Mouse (Mus musculus): Measurements from ENCODE around the gene Cdr2. TPM values are rescaled to one million over a fixed set of nuclear protein-coding genes. Genes with fewer than 3 reads are reported as not detected.
"Not testable (repeated sequence)": the region's sequence is repeated elsewhere in the genome, so short reads cannot be mapped to it uniquely, and the experiment has no call there.

Gene Cdr2
- polyA plus RNA-seq, 1 experiment from 2014 or later: 13.6 TPM

DNA sequence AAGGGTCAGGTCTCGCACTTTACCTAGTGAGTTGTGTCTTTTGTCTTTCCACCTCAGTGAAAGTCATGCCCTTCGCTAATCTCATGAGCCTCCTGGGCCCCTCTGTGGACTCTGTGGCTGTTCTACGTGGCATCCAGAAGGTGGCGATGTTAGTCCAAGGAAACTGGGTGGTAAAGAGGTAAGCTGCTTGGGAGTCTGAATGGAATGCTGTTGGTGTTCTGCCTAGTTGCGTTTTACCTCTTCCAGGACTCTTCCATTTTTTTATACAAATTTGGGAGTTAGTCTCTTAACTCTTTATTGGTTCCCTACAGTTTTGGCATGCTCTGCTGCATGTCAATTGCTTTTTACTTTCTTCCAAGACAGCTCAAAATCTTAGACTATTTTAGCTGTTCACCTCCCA lies 47.4 kb downstream of the Cdr2 start:
- Histone ChIP-seq H3K9me3 (no peaks in the 10 kb centered on the region), H3K9ac (no peak overlapping the region), H3K36me3 (peaks cover 100% of the 10 kb centered on the region), H3K4me2 (no peak overlapping the region), H3K27me3 (replicated peaks) (no peaks in the 10 kb centered on the region), H3K4me3 (no peak overlapping the region), H3K4me1 (no peaks in the 10 kb centered on the region), H3K27ac (replicated peaks) (no peak overlapping the region)
- WGBS: 29% methylated on average over 5 of the region's 5 CpGs
- ATAC-seq (ENCODE audit: extremely low read depth, insufficient number of reproducible peaks, low FRiP score, low TSS enrichment): no peak

DNA sequence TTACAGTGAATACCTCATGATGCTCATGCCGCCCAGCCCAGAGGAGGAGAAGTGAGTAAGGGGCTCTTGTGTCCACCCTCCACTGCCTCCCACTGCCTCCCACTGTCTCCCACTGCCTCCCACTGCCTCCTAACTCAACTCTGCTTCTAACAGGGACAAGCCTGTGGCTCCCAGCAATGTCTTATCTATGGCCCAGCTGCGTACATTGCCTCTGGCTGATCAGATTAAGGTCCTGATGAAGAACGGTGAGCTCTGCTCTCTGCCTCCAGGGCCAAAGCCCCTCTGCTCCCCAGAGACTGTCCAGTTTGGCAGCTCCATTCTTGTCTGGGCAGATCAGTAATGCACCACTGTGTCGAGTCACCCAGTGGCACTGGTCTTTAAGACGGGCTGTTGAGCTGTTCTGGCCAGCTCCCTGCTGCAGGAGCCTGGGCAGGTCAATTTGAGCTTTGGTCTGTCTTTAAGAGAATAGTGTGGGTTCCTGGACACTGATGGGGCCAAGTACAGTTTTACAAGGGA lies 48.4 kb downstream of the Cdr2 start:
- H3K9me3 ChIP-seq: no peaks in the 10 kb centered on the region
- 71% methylated on average over 5 of the region's 5 CpGs for WGBS
- H3K9ac ChIP-seq: no peak overlapping the region
- no peak overlapping the region for H3K27ac ChIP-seq (replicated peaks)
- no peak overlapping the region for H3K4me2 ChIP-seq
- H3K4me3 ChIP-seq: no peak overlapping the region
- no peaks in the 10 kb centered on the region for H3K27me3 ChIP-seq (replicated peaks)
- ATAC-seq (ENCODE audit: extremely low read depth, insufficient number of reproducible peaks, low FRiP score, low TSS enrichment): no peak
- peaks cover 100% of the 10 kb centered on the region for H3K36me3 ChIP-seq
- H3K4me1 ChIP-seq: no peaks in the 10 kb centered on the region

DNA sequence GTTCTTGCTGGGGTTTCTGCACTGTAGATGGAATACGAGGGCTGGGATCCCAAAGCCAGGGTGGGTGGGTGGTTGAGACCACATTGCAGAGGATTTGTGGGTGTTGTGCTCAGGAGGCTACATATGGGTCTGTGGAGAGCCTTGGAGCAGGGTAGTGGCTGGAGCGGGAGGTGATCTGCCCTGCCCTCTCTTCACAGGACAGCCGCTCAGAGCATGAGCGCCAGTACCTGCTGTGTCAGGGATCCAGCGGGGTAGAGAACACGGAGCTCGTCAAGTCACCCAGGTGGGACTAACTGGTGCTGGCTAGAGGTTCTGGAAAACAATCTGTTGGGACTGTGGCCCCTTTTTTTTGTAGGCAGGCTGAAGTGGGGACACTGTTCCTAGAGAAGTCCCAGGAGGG lies 49.0 kb downstream of the Cdr2 start:
- H3K27ac ChIP-seq (replicated peaks): no peak overlapping the region
- H3K27me3 ChIP-seq (replicated peaks): no peaks in the 10 kb centered on the region
- ATAC-seq (ENCODE audit: extremely low read depth, insufficient number of reproducible peaks, low FRiP score, low TSS enrichment): no peak
- 90% methylated on average over 7 of the region's 7 CpGs for WGBS
- no peak overlapping the region for H3K4me3 ChIP-seq
- H3K9me3 ChIP-seq: no peaks in the 10 kb centered on the region
- peaks cover 100% of the 10 kb centered on the region for H3K36me3 ChIP-seq
- no peaks in the 10 kb centered on the region for H3K4me1 ChIP-seq
- no peak overlapping the region for H3K9ac ChIP-seq
- no peak overlapping the region for H3K4me2 ChIP-seq

DNA sequence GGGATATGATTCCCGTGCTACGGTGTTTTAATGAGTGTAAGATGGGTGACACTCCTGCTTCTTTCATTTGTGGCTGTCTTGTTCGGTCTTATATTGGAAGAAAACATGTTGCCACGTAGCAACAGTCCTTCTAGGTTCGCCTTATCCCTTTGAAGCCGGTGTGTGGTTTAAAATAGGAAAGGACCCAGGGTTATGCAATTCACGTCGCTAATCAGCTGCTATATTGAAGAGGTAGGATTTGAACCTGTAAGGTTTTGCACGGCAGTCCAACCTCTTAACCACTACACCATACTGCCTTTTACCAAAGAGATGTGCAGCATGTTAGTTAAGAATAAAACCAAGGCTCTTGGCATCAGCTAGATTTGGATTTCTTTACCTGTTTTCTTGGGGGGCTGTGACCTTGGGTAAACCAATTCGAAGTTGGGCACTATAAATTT lies 63.6 kb downstream of the Cdr2 start:
- peak overlapping the region; percentile 90 for H3K27ac ChIP-seq (replicated peaks)
- WGBS: 8% methylated on average over 10 of the region's 10 CpGs
- ATAC-seq (ENCODE audit: extremely low read depth, insufficient number of reproducible peaks, low FRiP score, low TSS enrichment): no peak

DNA sequence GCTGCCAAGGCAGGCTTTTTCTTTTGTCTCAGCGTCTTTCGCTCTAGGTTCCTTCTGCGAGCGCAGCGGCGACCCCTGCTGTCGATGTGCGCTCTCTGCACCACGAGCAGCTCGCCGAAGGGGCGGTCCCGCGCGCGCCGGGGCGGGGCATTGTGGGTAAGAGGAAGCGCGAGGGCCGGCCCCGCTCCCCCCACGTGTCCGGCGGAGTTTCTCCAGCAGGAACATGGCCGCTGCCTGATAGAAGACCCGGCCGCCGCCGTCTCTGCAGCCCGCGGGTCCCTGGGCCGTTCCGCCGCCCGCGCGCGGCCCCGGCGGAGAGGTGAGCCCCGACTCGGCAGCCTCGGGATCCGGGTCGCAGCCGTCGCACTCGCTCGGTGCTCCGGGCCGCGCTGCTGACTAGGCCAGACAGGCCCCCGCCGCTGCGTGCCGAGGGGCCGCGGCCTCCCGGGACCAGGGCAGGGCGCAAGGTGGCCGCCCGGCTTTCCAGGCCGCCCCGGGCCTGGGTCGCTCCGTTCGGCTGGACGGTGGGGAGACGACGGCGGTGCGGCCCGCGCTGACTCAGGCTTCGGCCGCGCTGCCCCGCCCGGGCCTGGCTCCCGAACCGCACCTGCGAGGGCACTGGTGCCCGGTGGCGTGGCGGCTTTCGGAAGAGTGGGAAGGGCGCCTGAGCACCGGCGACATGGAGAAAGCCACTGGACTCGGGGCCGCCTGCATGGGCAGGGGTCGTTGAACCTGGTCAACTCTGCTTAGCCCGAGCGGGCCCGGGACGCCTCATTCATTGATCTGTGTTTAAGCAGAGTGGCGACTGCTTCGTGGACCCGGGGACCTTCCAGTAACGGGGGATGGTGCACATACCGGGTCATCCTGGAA lies 64.3 kb downstream of the Cdr2 start, which contains the start of gene Polr3e:
Gene Polr3e (plus strand): TSS at position 153 of the 870 bp plus-strand sequence.
- H3K4me3 ChIP-seq: peak within 1 kb of the TSS; percentile 85
- peak within 1 kb of the TSS; percentile 90 for H3K27ac ChIP-seq (replicated peaks)
- H3K4me2 ChIP-seq: peak within 1 kb of the TSS; percentile 89
- peak within 1 kb of the TSS; percentile 95 for H3K9ac ChIP-seq
- no peaks in the 10 kb centered on the region for H3K27me3 ChIP-seq (replicated peaks)
- H3K36me3 ChIP-seq: peaks cover 5% of the 10 kb centered on the region; the same call in 1 of the 2 replicates
- ATAC-seq (ENCODE audit: extremely low read depth, insufficient number of reproducible peaks, low FRiP score, low TSS enrichment): peak; percentile 88
- H3K4me1 ChIP-seq: peaks cover 16% of the 10 kb centered on the region
- H3K9me3 ChIP-seq: no peaks in the 10 kb centered on the region
- under 1% methylated on average over 99 of the region's 102 CpGs for WGBS

More for the DNA sequence above, 63.6 kb downstream of the Cdr2 start:
- Histone ChIP-seq H3K9me3 (no peaks in the 10 kb centered on the region), H3K4me2 (peak overlapping the region; percentile 89), H3K36me3 (peaks cover 10% of the 10 kb centered on the region), H3K27me3 (replicated peaks) (no peaks in the 10 kb centered on the region), H3K4me1 (peaks cover 16% of the 10 kb centered on the region), H3K4me3 (peak overlapping the region; percentile 85), H3K9ac (peak overlapping the region; percentile 95)

DNA sequence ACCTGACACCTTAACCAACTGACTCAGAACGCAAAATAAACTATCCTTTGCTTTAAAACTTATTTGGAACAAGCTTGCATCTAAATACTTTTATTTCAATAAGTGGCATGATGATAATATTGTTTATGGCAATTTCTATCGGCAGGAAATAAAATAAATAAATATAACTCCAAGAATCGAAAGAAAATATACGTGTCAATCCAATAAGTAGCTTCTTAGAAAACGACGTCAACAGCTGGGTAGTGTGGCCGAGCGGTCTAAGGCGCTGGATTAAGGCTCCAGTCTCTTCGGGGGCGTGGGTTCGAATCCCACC lies 64.9 kb downstream of the Cdr2 start:
- Histone ChIP-seq H3K9me3 (no peaks in the 10 kb centered on the region), H3K4me2 (peak overlapping the region; percentile 55), H3K27me3 (replicated peaks) (no peaks in the 10 kb centered on the region), H3K4me3 (peak overlapping the region; percentile 85), H3K36me3 (no peaks in the 10 kb centered on the region; the same call in 1 of the 2 replicates), H3K4me1 (peaks cover 16% of the 10 kb centered on the region), H3K27ac (replicated peaks) (no peak overlapping the region), H3K9ac (no peak overlapping the region)
- no peak for ATAC-seq (ENCODE audit: extremely low read depth, insufficient number of reproducible peaks, low FRiP score, low TSS enrichment)
- 10% methylated on average over 12 of the region's 12 CpGs for WGBS

DNA sequence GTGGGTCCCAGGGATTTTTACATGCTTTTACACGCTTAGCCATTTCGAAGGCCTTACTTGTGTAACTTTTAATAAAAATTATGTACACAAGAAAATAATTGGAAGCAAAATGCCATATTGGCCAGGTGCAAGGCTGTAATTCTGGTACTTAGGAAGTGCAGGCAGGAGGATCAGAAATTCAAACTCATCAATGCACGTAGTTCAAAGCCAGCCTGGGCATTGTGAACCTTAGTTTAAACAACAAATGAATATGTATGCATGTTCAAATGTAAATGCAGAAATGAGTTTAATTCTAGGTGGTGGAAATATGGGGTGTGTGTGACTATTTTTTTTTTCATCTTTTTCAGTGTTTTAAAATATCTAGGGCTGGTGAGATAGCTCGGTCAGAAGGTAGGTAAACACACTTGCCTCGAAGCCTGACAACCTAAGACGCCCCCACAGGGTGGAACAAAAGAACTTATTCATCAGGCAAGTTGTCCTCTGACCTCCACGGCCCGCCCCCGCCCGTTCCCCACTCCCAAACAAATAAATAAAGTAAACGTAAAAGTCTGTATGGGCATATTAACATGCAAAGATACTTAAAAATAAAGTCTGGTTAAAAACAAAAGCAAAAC lies 65.7 kb downstream of the Cdr2 start:
- no peak for ATAC-seq (ENCODE audit: extremely low read depth, insufficient number of reproducible peaks, low FRiP score, low TSS enrichment)
- Histone ChIP-seq H3K9me3 (no peaks in the 10 kb centered on the region), H3K4me2 (peak overlapping the region; percentile 55), H3K27me3 (replicated peaks) (no peaks in the 10 kb centered on the region), H3K9ac (no peak overlapping the region), H3K27ac (replicated peaks) (no peak overlapping the region), H3K36me3 (no peaks in the 10 kb centered on the region), H3K4me1 (peaks cover 16% of the 10 kb centered on the region), H3K4me3 (peak overlapping the region; percentile 85; the same call in 1 of the 2 replicates)
- WGBS: 42% methylated on average over 11 of the region's 11 CpGs

DNA sequence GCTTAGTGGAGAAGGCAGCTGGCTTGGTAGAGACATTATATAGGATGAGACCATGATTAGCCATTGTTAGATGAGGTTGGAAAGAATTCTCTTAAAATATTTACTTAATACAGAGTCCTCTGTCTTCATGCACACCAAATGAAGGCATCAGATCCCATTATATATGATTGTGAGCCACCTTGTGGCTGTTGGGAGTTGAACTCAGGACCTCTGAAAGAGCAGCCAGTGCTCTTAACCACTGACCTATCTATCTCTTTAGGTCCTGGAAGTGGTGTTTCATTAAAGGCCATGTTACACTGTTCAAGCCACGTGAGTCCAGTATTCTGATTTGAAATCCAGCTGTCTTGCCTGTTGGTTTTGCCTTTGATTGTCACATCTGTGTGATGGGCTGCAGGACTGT lies 68.8 kb downstream of the Cdr2 start:
- ATAC-seq (ENCODE audit: extremely low read depth, insufficient number of reproducible peaks, low FRiP score, low TSS enrichment): no peak
- no peak overlapping the region for H3K4me2 ChIP-seq
- WGBS: 25% methylated on average over 1 of the region's 1 CpGs
- H3K36me3 ChIP-seq: no peaks in the 10 kb centered on the region
- no peak overlapping the region for H3K9ac ChIP-seq
- H3K27ac ChIP-seq (replicated peaks): no peak overlapping the region
- peaks cover under 1% of the 10 kb centered on the region for H3K4me1 ChIP-seq
- H3K4me3 ChIP-seq: no peak overlapping the region
- H3K9me3 ChIP-seq: no peaks in the 10 kb centered on the region
- H3K27me3 ChIP-seq (replicated peaks): no peaks in the 10 kb centered on the region

DNA sequence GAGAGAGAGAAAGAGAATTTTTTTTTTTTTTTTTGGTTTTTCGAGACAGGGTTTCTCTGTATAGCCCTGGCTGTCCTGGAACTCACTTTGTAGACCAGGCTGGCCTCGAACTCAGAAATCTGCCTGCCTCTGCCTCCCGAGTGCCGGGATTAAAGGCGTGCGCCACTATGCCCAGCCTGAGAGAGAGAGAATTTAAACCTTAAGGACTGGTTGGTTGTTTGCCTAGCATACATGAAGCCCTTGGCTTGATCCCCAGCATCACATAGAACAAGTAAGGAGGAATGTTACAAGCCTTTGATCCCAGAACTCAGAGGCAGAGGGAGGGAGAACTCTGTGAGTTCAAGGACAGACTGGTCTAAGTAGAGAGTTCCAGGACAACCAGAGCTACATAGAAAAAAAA lies 70.8 kb downstream of the Cdr2 start:
- H3K9ac ChIP-seq; H3K4me1 ChIP-seq; H3K27me3 ChIP-seq (replicated peaks); H3K4me3 ChIP-seq; H3K4me2 ChIP-seq; H3K27ac ChIP-seq (replicated peaks); H3K9me3 ChIP-seq; H3K36me3 ChIP-seq; ATAC-seq (ENCODE audit: extremely low read depth, insufficient number of reproducible peaks, low FRiP score, low TSS enrichment): not testable (repeated sequence)
- 77% methylated on average over 6 of the region's 6 CpGs for WGBS

DNA sequence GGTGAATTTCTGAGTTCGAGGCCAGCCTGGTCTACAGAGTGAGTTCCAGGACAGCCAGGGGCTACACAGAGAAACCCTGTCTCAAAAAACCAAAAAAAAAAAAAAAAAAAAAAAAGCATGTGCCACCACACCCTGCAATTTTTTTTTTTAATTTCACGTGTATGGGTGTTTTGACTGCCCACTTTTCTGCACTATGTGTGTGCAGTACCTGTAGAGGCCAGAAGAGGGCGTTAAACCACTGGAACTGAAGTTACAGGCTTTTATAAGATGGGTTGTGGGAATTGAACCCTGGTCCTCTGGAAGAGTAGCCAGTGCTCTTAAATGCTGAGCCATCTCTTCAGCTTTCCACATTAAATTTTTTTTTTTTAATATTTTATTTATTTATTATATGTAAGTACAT lies 71.9 kb downstream of the Cdr2 start:
- not testable (repeated sequence) for H3K4me2 ChIP-seq

More for the DNA sequence above, 71.9 kb downstream of the Cdr2 start:
- 63% methylated on average over 3 of the region's 3 CpGs for WGBS
- H3K4me3 ChIP-seq; H3K4me1 ChIP-seq; H3K36me3 ChIP-seq; ATAC-seq (ENCODE audit: extremely low read depth, insufficient number of reproducible peaks, low FRiP score, low TSS enrichment); H3K27ac ChIP-seq (replicated peaks); H3K27me3 ChIP-seq (replicated peaks); H3K9ac ChIP-seq; H3K9me3 ChIP-seq: not testable (repeated sequence)
